Mouse (Mus musculus) embryonic facial prominence, embryonic 12.5 days (tissue): Measurements from ENCODE around the gene Adgrf5. TPM values are rescaled to one million over a fixed set of nuclear protein-coding genes. Genes with fewer than 3 reads are reported as not detected.

Experiments used
- ATAC-seq: fragments of 200-750 bp; cut with Nextera tagmentation; 2 replicates; pipeline ENCODE4 v1.8.0; 2017; ENCODE audit not compliant: insufficient number of reproducible peaks, insufficient read depth, low FRiP score, low TSS enrichment
- H3K27ac ChIP-seq: fragments of 300-500 bp; sonication (generic); 2 replicates; pipeline ENCODE4 v1.5.1; 2016; ENCODE audit warnings: mild to moderate bottlenecking
- H3K27me3 ChIP-seq: fragments of 300-500 bp; sonication (generic); 2 replicates; pipeline ENCODE4 v1.6.1; 2016; ENCODE audit warnings: mild to moderate bottlenecking, moderate library complexity
- H3K36me3 ChIP-seq: fragments of 300-500 bp; sonication (generic); 2 replicates; pipeline ENCODE4 v1.6.1; 2016; ENCODE audit warnings: mild to moderate bottlenecking
- H3K4me1 ChIP-seq: fragments of 300-500 bp; sonication (generic); 2 replicates; pipeline ENCODE4 v1.6.1; 2016
- H3K4me2 ChIP-seq: fragments of 300-500 bp; sonication (generic); replicated peaks from 2 replicates; pipeline ENCODE4 v1.6.1; 2016; ENCODE audit warnings: mild to moderate bottlenecking, moderate library complexity
- H3K4me3 ChIP-seq: fragments of 300-500 bp; sonication (generic); 2 replicates; pipeline ENCODE4 v1.5.1; 2016; ENCODE audit warnings: mild to moderate bottlenecking
- H3K9ac ChIP-seq: fragments of 300-500 bp; sonication (generic); 2 replicates; pipeline ENCODE4 v1.6.1; 2016; ENCODE audit warnings: mild to moderate bottlenecking, moderate library complexity
- H3K9me3 ChIP-seq: fragments of 300-500 bp; sonication (generic); 2 replicates; pipeline ENCODE4 v1.6.1; 2016; ENCODE audit warnings: mild to moderate bottlenecking, moderate library complexity
- WGBS: fragments of 180-500 bp; shearing (Covaris S2); methylation state at CpG from one replicate; pipeline ENCODE4 v1.1.7; 2016; 5-methylcytosine and 5-hydroxymethylcytosine counted together
- polyA plus RNA-seq: library from polyadenylated mRNA; unstranded; fragments of >200 nt; fragmentation: Nextera tagmentation; extraction: Ambion mirVana; gene quantifications from 2 replicates; pipeline ENCODE4 v1.2.1, GENCODE M21; 2016

Adgrf5 gene
- polyA plus RNA-seq, 1 experiment from 2014 or later: 10.8 TPM

- H3K4me2 ChIP-seq: no peak overlapping the region
- H3K36me3 ChIP-seq: no peaks in the 10 kb centered on the region
- H3K4me1 ChIP-seq: no peaks in the 10 kb centered on the region
- H3K4me3 ChIP-seq: no peak overlapping the region
- no peaks in the 10 kb centered on the region for H3K27me3 ChIP-seq
- no peak overlapping the region for H3K9ac ChIP-seq
- no peaks in the 10 kb centered on the region for H3K9me3 ChIP-seq
- no peak overlapping the region for H3K27ac ChIP-seq
- no peak for ATAC-seq
- 72% methylated on average over 4 of the region's 4 CpGs for WGBS
Observed at GRCm38 (mm10) chr17:43503861-43504593, 143.8 kb downstream of the Adgrf5 start.

GRCm38 (mm10) chr17:43504594-43504934 lies 144.3 kb downstream of the Adgrf5 start:
- WGBS: 67% methylated on average over 6 of the region's 6 CpGs
- Histone ChIP-seq H3K4me3 (no peak overlapping the region), H3K36me3 (no peaks in the 10 kb centered on the region), H3K9ac (no peak overlapping the region), H3K27ac (no peak overlapping the region), H3K9me3 (no peaks in the 10 kb centered on the region), H3K4me2 (no peak overlapping the region), H3K4me1 (no peaks in the 10 kb centered on the region), H3K27me3 (no peaks in the 10 kb centered on the region)
- no peak for ATAC-seq

Other genes with a start within 250 kb of the Adgrf5 start
- gene Adgrf1, start 90.1 kb upstream of the Adgrf5 start, polyA plus RNA-seq: not detected in 2 replicates
- 0.10 TPM in 1 of 2 replicates, not detected in the other for gene Mep1a, start 142.4 kb downstream of the Adgrf5 start, polyA plus RNA-seq
- gene Ankrd66, start 183.2 kb downstream of the Adgrf5 start, polyA plus RNA-seq: not detected in 2 replicates
- gene Pla2g7, start 207.6 kb downstream of the Adgrf5 start, polyA plus RNA-seq: 7.3 and 8.5 TPM in 2 replicates